Mouse (Mus musculus): ENCODE measurements around the gene Glb1. TPM values are rescaled to one million over a fixed set of nuclear protein-coding genes. Genes with fewer than 3 reads are reported as not detected.

Glb1 gene
- polyA plus RNA-seq, 1 experiment from 2014 or later = 42.9 TPM

DNA sequence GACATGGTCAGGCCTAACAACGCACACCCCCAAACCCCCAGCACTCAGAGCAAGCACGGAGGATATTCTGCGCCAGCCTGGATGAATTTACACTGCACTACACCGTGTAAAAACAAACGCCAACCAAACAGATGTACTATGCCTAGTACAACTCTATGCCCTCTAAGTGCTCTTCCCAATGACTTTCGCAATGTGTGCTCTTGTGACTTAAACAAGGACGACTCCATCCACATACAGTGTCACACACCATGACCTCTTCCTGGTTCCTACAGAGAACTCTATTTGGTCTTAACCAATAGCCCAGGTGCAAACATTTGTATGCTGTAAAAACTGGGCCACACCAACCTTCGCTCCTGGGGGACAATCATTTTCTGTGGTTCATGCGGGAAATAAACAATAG, 121.6 kb downstream of the Glb1 start:
- no peak for ATAC-seq (ENCODE audit: extremely low read depth, insufficient number of reproducible peaks, low FRiP score, low TSS enrichment)
- WGBS = 81% methylated on average over 9 of the region's 9 CpGs
- H3K27ac ChIP-seq (replicated peaks) = no peak overlapping the region
- peaks cover 19% of the 10 kb centered on the region for H3K4me1 ChIP-seq
- no peaks in the 10 kb centered on the region for H3K36me3 ChIP-seq
- H3K9me3 ChIP-seq = no peaks in the 10 kb centered on the region
- H3K4me2 ChIP-seq = no peak overlapping the region
- H3K9ac ChIP-seq = no peak overlapping the region
- H3K4me3 ChIP-seq = no peak overlapping the region
- H3K27me3 ChIP-seq (replicated peaks) = no peaks in the 10 kb centered on the region

Other genes starting within 250 kb of the Glb1 start
- not detected in 2 replicates for gene Bcl2a1c, start 70.9 kb upstream of the Glb1 start, polyA plus RNA-seq (2015; fragmentation: Nextera tagmentation; extraction: Ambion mirVana)
- gene Crtap, start 10.4 kb upstream of the Glb1 start, polyA plus RNA-seq (2015; fragmentation: Nextera tagmentation; extraction: Ambion mirVana) = 141 and 142 TPM in 2 replicates
- 9.2 and 10.1 TPM in 2 replicates for gene Tmppe, start within 50 bp of the Glb1 start, polyA plus RNA-seq (2015; fragmentation: Nextera tagmentation; extraction: Ambion mirVana)
- not detected in 2 replicates for gene Ccr4, start 103.8 kb downstream of the Glb1 start, polyA plus RNA-seq (2015; fragmentation: Nextera tagmentation; extraction: Ambion mirVana)
- 0.89 and 1.0 TPM in 2 replicates for gene C130032M10Rik, start 114.6 kb downstream of the Glb1 start, polyA plus RNA-seq (2015; fragmentation: Nextera tagmentation; extraction: Ambion mirVana)
- 0.17 and 0.20 TPM in 2 replicates for gene Trim71, start 163.3 kb downstream of the Glb1 start, polyA plus RNA-seq (2015; fragmentation: Nextera tagmentation; extraction: Ambion mirVana)
- gene Cnot10, start 239.1 kb downstream of the Glb1 start, polyA plus RNA-seq (2015; fragmentation: Nextera tagmentation; extraction: Ambion mirVana) = 35.1 and 36.4 TPM in 2 replicates